Mouse (Mus musculus) hematopoietic stem cell, adult 5-6 weeks (primary cell): ENCODE data around the gene Kmt2b. TPM values are rescaled to one million over a fixed set of nuclear protein-coding genes. Genes with fewer than 3 reads are reported as not detected.

Source experiments
- ATAC-seq, 2 experiments: fragments of 125-278 bp in 1 of 2; replicated peaks in 1 of 2; 2 replicates each; pipeline ENCODE4 v1.8.0; 2016 to 2017; ENCODE audit warnings: inconsistent platforms in 2 of 2, mild to moderate bottlenecking in 2 of 2, moderate number of reproducible peaks in 2 of 2, low read depth in 1 of 2, moderate TSS enrichment in 1 of 2; ENCODE audit not compliant: low FRiP score in 2 of 2, poor library complexity in 2 of 2, severe bottlenecking in 2 of 2, insufficient read depth in 1 of 2, low TSS enrichment in 1 of 2
- total RNA-seq: library from RNA; stranded (forward); fragments of 172-1452, 232-1000 nt; gene quantifications from 2 replicates; pipeline ENCODE4 v1.2.3, GENCODE M21; 2017

The Kmt2b gene
- total RNA-seq: 18.7 and 26.5 TPM in 2 replicates

DNA sequence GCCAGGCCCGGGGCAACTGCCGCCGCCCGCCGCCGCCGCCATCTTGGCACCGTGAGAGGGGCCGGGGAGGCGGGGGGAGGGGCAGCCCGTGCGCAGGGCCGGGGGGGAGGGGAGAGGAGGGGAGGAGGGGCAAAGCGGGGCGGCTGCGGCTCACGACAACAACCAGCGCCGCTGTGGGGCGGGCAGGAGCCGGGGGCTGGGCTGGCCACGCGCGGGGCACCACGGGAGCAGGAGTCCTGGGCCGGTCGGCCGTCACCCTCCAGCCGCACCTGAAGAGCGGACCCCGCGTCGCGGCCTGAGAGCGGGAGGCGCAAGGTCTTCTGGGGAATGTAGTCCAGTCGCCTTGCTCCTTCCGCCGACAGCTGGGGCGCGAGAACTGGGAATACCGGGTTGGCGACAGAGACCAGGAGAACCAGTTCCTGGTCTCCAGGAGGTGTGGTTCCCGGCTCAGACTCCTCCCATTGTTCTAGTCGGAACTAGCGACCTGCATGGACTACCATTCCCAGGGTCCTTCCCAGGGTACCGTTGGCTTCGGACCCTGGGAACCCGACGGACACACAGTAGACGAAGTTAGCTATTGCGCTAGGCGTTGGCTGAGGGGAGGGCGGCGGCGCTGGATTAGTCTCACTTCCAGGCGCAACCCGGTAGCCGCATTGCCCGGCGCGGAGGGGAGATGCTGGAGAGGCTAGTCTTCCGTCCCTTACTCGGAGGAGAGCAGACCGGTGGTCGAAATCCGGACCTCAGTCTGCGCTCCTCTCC lies at the start of gene Kmt2b:
Gene Kmt2b (minus strand): TSS at position 51 of the 759 bp plus-strand sequence.
- peak; percentile 84 for ATAC-seq

DNA sequence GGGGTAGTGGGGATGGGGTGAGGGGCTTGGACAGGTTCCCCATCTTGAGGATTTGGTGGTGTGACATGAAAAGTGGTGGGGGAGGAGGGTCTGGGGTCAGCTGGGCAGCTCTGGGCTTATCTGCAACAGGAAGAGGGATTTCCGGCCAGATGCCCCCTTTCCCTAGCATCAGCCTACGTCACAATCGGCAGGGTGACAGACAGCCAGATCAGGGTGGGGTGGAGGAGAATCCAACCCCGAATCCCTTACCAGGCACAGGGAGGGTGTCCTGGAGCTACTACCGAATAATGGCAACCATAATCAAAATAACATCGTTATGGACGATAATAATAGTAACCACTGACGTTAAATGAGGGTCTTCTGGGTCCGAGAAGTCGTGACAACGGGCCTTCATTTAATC lies 47.9 kb upstream of the Kmt2b start:
- no peak for ATAC-seq

DNA sequence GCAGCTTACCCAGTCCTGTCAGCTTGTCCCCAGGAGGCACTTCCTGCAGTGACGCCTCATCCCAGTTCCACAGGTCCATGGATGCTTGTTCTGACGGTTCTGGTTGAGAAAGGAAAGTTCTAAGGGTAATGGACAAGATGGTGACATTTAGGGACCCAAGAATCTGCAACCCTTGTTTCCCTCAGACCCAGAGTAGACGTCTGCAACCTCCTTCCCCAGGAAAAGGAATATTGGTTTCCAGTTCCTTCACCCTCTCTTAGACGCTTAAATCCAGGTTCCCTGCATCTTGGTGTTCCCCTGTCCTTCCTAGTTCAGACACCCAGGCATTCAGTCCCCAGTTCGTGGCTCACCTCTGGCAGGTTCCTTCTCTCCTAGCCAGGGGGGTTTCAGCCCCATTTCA lies 47.2 kb upstream of the Kmt2b start, which contains the start of gene Etv2:
Gene Etv2 (minus strand): TSS at position 101 of the 400 bp plus-strand sequence.
- no peak for ATAC-seq

DNA sequence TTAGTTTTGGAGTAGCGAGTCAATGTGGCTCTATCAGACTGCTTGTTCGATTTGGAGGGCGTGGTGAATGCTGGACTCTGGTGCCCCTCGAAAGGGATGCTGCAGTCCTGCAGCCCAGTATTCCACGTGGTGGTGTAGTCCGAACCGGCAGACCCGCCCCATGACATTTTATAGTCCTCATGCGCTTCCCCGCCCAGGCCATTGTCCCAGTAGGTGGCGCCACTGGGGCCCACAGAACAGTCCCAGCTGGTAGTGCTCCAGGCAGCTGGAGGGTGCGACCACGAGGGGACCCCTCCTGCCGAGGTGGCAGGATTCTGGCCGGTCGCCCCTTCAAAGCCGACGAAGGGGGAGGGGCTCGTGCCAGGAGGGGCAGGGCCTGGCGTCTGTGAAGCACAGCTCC lies 46.1 kb upstream of the Kmt2b start:
- peak; percentile 66 to 77 for ATAC-seq

DNA sequence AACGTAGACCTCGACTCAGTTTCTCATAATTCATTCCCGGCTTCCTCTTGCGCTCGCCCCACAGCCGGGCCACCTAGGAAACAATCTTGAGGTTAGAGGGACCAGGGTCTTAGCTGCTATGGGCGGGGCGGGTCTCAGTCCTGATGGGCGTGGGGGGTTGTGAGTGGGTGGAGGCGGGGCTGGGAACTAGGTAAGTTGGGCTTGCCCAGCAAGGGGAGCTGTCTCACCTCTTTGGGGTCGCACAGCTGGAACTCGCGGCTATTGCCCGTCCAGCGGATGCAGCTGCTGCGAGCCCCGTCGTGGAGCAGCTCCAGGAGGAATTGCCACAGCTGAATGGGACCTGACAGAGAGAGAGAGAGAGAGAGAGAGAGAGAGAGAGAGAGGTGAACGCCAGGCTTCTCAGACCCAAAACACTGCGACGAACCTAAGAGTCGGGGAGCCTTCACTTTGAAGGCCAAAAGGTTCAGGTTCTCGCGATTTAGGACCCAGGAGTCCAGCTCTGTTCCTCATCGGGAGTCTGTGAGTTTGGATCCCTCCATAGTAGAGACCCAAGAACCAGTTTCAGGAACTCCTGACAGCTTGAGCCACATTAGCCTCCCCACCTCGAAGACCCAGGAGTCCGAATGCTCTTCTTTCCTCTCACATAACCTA lies 45.4 kb upstream of the Kmt2b start:
- ATAC-seq: 0 out of 4 replicates have a peak, but pooled peaks of 1 of the 2 experiments have one; percentile 29

DNA sequence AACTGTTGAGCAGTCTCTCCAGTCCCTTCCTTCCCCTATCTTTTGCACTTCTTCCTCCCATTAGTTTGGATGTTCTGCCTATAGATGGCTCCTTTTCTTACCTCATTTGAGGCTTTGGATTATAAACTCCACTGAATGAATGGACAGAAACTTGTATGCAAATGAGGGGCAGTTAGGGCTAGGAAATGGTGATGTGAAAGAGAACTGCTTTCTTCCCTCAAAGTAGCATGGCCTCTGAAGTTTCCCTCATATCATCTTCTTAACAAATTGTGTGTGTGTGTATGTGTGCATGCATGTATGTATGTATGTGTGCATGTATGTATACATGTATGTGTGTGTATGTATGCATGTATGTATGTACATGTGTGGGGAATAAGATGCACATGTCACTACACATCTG lies 40.5 kb upstream of the Kmt2b start:
- no peak for ATAC-seq

DNA sequence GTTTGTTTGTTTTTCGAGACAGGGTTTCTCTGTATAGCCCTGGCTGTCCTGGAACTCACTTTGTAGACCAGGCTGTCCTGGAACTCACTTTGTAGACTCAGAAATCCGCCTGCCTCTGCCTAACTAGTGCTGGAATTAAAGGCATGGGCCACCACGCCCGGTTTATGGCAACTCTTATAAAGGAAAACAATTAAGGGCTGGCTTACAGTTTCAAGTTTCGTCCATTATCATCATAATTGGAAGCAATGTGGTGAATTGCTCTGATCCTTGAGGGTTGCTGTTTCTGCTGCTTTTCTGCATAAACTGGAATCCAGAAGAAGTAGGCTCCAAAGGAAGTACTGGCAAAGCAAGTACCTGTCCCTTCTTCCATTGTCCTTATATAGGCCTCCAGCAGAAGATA lies 38.1 kb upstream of the Kmt2b start:
- ATAC-seq: no peak

DNA sequence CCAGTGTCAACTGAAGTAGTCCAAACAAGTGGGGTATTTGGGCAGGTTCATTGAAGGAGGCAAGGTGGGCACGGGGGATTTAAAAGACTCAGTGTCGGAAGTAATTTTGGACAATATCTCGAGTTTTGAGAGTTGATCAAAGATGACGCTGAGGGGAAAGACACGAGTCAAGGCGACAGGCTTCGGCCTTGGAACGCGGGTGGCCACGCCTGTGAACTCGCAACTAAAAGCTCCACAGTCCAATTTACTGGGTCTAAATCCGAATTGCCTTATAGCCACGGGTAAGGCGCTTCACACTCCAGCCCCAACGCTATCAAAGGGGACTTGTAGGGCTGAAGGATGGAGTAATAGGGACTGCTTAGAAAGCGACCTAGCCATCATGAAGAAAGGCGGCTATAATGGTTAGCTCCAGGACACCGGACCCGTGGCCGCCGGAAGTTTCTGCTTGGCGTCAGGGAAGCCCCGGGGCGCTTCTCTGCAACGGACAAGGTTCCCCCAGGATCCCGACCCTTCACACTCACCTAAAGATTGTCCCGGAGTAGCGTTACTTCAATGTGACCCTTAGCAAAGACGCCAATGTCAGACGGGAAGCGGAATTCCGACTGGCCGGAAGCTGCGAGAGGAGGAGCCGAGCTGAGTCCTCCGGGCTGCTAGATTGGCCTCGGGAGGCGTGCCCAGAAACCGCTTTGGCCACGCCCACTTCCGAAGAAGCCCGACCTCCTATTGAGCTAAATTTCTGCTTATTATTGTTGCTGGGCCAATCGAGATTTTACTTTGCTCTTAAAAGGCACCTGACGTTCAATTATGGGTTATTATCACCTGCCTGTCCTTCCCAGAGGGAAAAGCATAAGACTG lies 37.2 kb upstream of the Kmt2b start, which contains the start of gene Cox6b1:
Gene Cox6b1 (minus strand): TSS at position 622 of the 855 bp plus-strand sequence.
- ATAC-seq: peak; percentile 93 to 99

DNA sequence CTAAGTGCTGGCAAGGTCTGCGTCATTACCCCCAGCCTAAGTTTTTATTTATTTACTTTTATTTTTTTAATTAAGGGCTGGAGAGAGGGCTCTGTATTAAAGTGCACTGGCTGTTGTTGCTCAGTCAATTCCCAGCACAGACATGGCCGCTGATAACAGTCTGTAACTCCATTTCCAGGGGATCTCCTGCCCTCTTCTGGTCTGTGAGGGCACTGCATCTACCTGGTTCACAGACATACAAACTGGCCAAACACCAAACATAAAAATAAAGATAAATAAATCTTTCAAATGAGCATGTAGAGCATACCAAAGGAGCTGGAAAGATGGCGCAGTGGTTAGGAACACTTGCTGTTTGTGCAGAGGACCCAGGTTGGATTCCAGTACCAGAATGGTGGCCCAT lies 30.7 kb upstream of the Kmt2b start:
- 0 out of 4 replicates have a peak, but pooled peaks of 1 of the 2 experiments have one; percentile 31 for ATAC-seq

DNA sequence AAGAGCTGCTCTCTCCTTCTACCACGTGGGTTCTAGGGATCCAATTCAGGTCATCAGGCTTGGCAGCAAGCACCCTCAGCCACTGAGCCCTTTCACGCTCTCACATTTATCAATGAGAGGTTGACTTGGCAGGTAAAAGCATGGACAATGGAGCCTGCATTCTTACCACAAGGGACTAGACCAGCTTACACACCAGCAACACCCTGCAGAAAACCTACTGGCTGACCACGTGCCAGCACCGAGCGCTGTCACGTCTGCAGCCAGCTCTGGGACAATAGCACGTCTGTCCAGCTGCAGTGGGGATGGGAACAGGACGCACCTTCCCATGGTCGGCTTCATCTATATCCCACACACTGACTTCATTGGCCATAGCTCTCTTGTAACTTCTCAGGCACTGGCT lies 30.1 kb upstream of the Kmt2b start:
- no peak for ATAC-seq

DNA sequence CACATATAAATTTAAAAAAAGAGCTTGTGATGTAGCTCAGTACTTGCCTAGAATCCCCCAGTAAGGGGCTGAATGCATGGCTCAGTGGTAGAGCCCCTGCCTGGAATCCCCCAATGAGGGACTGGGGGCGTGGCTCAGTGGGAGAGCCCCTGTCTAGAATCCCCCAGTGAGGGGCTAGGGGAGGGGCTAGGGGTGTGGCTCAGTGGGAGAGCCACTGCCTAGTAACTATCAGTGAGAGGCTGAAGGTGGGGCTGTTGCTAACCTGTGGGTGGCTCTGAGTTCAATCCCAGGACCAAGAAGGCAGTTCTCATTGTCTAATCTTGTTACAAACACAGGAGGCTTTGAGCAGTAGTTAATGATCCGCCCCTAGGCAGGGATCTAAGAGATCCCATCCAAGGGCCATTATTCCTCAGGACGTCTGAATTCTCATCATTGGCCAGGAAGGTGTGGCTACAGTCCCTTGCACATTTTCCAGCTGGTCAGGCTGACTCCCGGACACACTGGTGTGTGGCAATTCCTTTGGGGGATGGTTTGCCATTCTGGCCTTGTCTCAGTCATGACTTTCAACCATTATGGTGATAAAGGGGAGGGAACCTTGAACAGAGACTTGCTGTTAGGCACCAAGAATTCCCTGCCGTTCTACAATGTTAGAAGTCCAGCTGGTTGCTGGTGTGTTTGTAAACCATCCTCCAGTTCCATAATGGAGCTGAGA lies 26.7 kb upstream of the Kmt2b start:
- no peak for ATAC-seq

DNA sequence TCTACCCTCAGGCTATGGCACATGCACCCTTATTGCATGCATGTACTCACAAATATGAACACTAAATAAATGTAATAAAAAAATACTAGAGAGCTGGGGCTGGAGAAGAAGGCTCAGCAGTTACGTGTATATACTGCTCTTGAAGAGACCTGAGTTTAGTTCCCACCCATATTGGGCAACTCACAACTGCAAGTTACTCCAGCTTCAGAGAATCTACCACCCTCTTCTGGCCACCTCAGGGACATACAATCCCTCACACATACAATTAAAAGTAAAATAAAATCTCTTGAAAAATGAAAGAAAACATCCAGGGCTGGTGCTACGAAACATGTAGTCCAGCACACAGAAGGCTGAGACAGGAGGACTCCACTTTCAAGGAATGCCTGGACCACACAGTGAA lies 25.9 kb upstream of the Kmt2b start:
- ATAC-seq: peak; percentile 59 to 61; a peak in 1 of 4 replicates

DNA sequence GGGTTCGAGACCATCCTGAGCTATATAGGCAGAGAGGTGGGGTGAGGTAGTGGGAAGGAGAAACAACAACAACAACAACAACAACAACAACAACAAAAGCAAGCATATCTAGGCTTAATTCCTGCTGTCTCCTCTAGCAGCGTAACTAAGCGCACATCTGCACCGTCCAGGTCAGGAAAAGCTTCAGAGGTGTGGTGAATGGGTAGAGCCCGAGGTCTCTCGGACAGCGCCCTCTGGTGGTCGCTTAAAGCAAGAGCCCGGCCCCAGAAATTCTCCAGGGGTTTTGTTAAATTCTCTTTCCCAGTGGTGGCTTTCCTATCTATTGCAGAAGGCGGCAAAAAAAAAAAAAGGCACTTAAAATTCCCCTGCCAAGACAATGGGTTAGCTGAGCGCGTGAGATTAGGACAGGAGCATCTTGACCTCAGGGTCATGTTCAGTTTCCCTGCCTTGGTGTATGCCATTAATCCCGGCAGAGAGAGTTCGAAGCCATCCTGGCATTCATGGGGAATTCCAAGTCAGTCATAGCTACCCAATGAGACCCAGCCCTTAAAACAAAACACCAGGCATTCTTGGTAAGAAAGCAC lies 25.1 kb upstream of the Kmt2b start:
- ATAC-seq: peak; percentile 59 to 72; a peak in 2 of 4 replicates

DNA sequence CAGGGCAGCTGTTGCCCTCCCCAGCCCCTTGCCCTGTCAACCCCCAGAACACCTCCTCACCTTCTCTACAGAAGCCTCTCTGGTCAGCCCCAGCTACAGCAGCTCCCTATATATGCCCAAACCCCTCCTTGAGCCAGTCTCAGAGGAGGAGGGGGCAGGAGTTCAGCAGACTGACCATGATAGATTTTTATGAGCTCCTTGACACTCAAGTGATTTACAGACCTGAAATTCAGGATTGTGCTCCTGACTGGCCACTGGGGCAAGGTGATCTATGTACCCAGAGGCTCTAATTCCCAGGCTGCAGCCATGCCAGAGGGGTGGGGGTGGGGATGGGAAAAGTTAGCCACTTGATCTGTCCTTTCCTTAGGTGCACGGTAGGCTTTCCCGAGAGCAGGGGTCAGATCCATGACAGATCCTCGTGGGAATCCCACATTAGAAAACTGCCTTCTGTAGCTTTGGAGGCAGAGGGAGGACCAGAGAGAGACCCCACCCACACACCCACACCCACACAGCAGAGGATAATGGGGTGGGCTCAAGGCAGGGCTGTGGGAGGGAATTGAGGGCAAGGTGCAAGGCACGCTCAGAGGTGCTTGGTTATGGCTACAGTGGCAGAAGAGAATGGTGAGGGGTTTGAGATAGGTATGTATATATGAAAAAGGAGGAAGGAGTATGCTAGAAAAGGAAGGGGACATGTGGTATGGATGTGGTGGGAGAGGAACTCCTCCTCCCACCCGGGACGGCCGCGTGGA lies 24.3 kb upstream of the Kmt2b start, which contains the start of gene Upk1a:
Gene Upk1a (minus strand): TSS at position 194 of the 749 bp plus-strand sequence.
- ATAC-seq: no peak

DNA sequence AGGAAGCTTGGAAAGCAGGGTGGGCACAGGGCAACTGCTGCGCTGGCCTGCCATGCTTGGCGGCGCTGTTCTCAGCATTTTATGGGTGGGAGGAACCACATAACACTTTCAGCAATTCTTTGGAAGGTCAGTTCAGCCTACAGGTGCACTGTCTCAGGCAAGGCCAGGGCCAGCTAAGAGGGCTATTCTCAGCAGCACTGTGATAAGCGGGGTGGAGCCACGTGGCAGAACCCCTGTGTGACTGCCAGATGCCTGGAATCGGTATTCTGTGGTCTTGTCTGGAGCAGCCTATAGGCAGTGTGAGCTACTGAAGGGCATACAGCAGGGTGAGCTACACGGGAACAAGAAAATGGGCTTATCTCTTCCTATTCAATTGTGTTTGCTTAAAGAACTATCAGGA lies 21.5 kb upstream of the Kmt2b start:
- ATAC-seq: no peak

DNA sequence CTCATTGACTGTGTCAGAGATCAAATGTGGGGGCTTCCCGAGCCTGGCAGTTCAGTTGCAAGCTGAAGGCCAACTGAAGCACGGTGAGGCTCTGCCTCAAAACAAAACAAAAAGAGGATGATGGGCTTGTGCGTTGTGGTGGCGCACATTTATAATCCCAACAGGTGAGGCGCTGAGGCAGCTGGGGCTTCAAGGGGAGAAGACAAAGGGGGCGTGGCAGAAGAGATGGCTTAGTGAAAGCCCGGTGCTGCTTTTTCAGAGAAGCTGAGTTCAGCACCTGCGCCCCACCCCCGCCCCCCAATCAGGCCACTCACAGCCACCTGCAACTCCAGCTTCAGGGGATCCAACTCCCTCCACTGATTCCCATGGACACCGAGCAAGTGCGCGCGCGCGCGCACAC lies 19.9 kb upstream of the Kmt2b start:
- ATAC-seq: no peak
